Mouse (Mus musculus) neural tube, embryonic 11.5 days (tissue): Measurements from ENCODE around the gene Clic4. TPM values are rescaled to one million over a fixed set of nuclear protein-coding genes. Genes with fewer than 3 reads are reported as not detected.

Experiments used
- ATAC-seq: fragments of 200-750 bp; cut with Nextera tagmentation; 2 replicates; pipeline ENCODE4 v1.8.0; 2017; ENCODE audit warnings: moderate number of reproducible peaks, mild to moderate bottlenecking, moderate TSS enrichment, moderate library complexity; ENCODE audit not compliant: insufficient read depth, low FRiP score, low TSS enrichment
- DNase-seq: peaks from one replicate; pipeline ENCODE4 v3.0.0-alpha.2; 2015; ENCODE audit warnings: low spot score
- H3K27ac ChIP-seq: fragments of 300-500 bp; sonication (generic); 2 replicates; pipeline ENCODE4 v1.5.1; 2014; ENCODE audit warnings: low read depth, mild to moderate bottlenecking, low read length
- H3K27me3 ChIP-seq: fragments of 300-500 bp; sonication (generic); 2 replicates; pipeline ENCODE4 v1.6.1; 2014; ENCODE audit warnings: mild to moderate bottlenecking, low read length, mixed read lengths; ENCODE audit not compliant: control insufficient read depth, insufficient read depth
- H3K36me3 ChIP-seq: fragments of 300-500 bp; sonication (generic); 2 replicates; pipeline ENCODE4 v1.6.1; 2014; ENCODE audit warnings: mild to moderate bottlenecking, low read length, moderate library complexity, mixed read lengths; ENCODE audit not compliant: control insufficient read depth, insufficient read depth
- H3K4me1 ChIP-seq: fragments of 300-500 bp; sonication (generic); 2 replicates; pipeline ENCODE4 v1.6.1; 2014; ENCODE audit warnings: low read length, mixed read lengths; ENCODE audit not compliant: control insufficient read depth, insufficient read depth
- H3K4me2 ChIP-seq: fragments of 300-500 bp; sonication (generic); 2 replicates; pipeline ENCODE4 v1.6.1; 2014; ENCODE audit warnings: low read depth, mild to moderate bottlenecking, moderate library complexity
- H3K4me3 ChIP-seq: fragments of 300-500 bp; sonication (generic); 2 replicates; pipeline ENCODE4 v1.5.1; 2014; ENCODE audit warnings: low read depth, low read length
- H3K9ac ChIP-seq: fragments of 300-500 bp; sonication (generic); 2 replicates; pipeline ENCODE4 v1.6.1; 2014; ENCODE audit warnings: mild to moderate bottlenecking, low read length
- H3K9me3 ChIP-seq: fragments of 300-500 bp; sonication (generic); 2 replicates; pipeline ENCODE4 v1.6.1; 2016; ENCODE audit warnings: low read length; ENCODE audit not compliant: control insufficient read depth
- WGBS: fragments of 180-500 bp; shearing (Covaris S2); extraction: QIAGEN DNeasy Blood & Tissue Kit; methylation state at CpG from one replicate; pipeline ENCODE4 v1.1.7; 2014; 5-methylcytosine and 5-hydroxymethylcytosine counted together
- polyA plus RNA-seq: library from polyadenylated mRNA; unstranded; fragments of >200 nt; fragmentation: Nextera tagmentation; extraction: Ambion mirVana; gene quantifications from 2 replicates; pipeline ENCODE4 v1.2.1, GENCODE M21; 2014

Gene Clic4
- polyA plus RNA-seq, 1 experiment from 2014 or later, result 157 TPM

GRCm38 (mm10) chr4:135246866-135247756, 25.5 kb downstream of the Clic4 start:
- no peaks in the 10 kb centered on the region for H3K9me3 ChIP-seq
- ATAC-seq, result no peak
- 76% methylated on average over 23 of the region's 23 CpGs for WGBS

DNA sequence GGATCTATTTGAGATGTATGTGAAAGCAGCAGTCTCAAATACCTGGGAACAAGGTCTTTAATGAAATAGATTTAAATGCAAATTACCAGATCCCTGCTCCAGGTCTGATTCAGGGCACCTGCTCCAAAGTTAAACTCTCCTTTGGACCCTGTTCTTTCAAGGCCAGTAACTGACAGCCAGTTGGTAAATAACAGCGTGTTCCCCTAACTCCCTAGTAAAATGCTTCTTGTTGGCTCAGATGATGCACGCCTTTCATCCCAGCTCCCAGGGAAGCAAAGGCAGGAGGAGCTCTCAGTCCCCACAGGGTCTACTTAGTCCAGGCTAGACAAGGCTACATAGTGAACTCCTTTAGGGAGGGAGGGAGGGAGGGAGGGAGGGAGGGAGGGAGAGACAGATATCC, 26.2 kb downstream of the Clic4 start:
- Histone ChIP-seq H3K4me2 (no peak overlapping the region), H3K4me1 (no peaks in the 10 kb centered on the region), H3K9ac (no peak overlapping the region), H3K27ac (no peak overlapping the region), H3K27me3 (no peaks in the 10 kb centered on the region), H3K4me3 (no peak overlapping the region), H3K9me3 (no peaks in the 10 kb centered on the region), H3K36me3 (no peaks in the 10 kb centered on the region; the same call in 1 of the 2 replicates)
- WGBS, result 86% methylated on average over 2 of the region's 2 CpGs
- DNase-seq, result no peak
- no peak for ATAC-seq

More at GRCm38 (mm10) chr4:135246866-135247756, 25.5 kb downstream of the Clic4 start:
- H3K27me3 ChIP-seq, result no peaks in the 10 kb centered on the region
- no peak overlapping the region for H3K9ac ChIP-seq
- H3K4me1 ChIP-seq, result no peaks in the 10 kb centered on the region
- H3K36me3 ChIP-seq, result no peaks in the 10 kb centered on the region; the same call in 1 of the 2 replicates
- DNase-seq, result no peak
- H3K4me3 ChIP-seq, result no peak overlapping the region
- H3K27ac ChIP-seq, result no peak overlapping the region
- no peak overlapping the region for H3K4me2 ChIP-seq

GRCm38 (mm10) chr4:135245841-135246240, 26.8 kb downstream of the Clic4 start:
- H3K36me3 ChIP-seq, result no peaks in the 10 kb centered on the region; the same call in 1 of the 2 replicates
- no peak overlapping the region for H3K4me3 ChIP-seq
- no peak for DNase-seq
- H3K27me3 ChIP-seq, result no peaks in the 10 kb centered on the region
- no peaks in the 10 kb centered on the region for H3K4me1 ChIP-seq
- no peak for ATAC-seq
- no peak overlapping the region for H3K9ac ChIP-seq
- 97% methylated on average over 11 of the region's 11 CpGs for WGBS
- no peak overlapping the region for H3K4me2 ChIP-seq
- no peaks in the 10 kb centered on the region for H3K9me3 ChIP-seq
- H3K27ac ChIP-seq, result no peak overlapping the region

DNA sequence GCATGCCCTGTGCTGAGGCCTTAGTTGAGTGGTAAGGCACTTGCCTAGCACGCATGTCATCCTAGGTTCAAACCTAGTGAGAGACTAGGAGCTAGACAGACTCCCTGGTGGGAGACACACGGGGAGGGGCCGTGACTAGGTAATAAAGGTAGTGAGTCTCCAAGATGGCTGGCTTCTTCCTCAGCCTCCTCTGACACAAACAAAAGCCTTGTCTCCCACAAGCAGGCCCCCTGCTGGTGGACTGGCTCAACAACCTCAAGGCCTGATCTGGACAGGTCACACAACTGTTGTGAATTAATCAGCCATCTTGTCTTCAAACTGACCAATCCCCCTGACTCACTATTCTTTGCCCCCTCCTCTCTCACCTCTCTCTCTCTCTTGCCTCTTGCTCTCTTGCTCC, 28.3 kb downstream of the Clic4 start:
- Histone ChIP-seq H3K4me3 (no peak overlapping the region), H3K9ac (no peak overlapping the region), H3K27ac (no peak overlapping the region), H3K4me1 (no peaks in the 10 kb centered on the region), H3K4me2 (no peak overlapping the region), H3K9me3 (no peaks in the 10 kb centered on the region), H3K27me3 (no peaks in the 10 kb centered on the region), H3K36me3 (no peaks in the 10 kb centered on the region)
- WGBS, result 81% methylated on average over 3 of the region's 3 CpGs
- ATAC-seq (no peak), DNase-seq (no peak)

DNA sequence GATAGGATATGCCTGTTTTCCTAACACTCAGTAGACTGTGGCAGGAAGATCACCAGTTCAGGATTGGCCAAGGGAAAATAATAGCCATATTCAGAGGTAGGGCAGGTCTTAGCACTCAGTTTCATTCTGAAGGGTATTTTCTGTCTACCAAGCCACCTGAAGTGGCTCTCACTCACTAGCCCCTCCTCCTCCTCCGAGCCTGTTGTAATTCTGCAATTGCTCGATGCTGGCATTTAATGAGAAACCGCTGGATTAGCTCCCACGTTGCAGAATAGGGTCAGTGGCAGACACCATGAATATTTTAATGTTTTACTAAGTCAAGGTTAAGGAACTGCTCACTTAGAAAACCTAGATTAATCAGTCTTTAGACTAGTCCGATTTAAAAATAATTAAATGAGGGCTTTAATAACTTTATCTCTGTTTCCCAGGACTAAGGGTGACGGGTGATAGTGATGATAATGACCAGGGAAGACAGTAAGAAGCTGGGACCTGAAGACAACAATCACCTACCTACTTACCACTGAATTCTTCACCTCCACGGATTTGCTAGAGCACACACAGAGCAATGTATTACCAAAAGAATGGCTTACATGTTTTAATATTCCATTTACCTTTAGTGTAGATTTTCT, 29.6 kb downstream of the Clic4 start:
- Histone ChIP-seq H3K4me3 (no peak overlapping the region), H3K27ac (no peak overlapping the region), H3K36me3 (no peaks in the 10 kb centered on the region; the same call in 1 of the 2 replicates), H3K9me3 (no peaks in the 10 kb centered on the region), H3K4me2 (no peak overlapping the region), H3K4me1 (no peaks in the 10 kb centered on the region), H3K9ac (no peak overlapping the region), H3K27me3 (no peaks in the 10 kb centered on the region)
- 87% methylated on average over 7 of the region's 7 CpGs for WGBS
- ATAC-seq, result no peak
- no peak for DNase-seq

- Histone ChIP-seq H3K4me2 (no peak overlapping the region), H3K36me3 (no peaks in the 10 kb centered on the region; the same call in 1 of the 2 replicates), H3K4me3 (no peak overlapping the region), H3K9ac (no peak overlapping the region), H3K9me3 (no peaks in the 10 kb centered on the region), H3K27ac (no peak overlapping the region), H3K4me1 (no peaks in the 10 kb centered on the region), H3K27me3 (no peaks in the 10 kb centered on the region)
- DNase-seq (no peak), ATAC-seq (no peak)
- WGBS, result 96% methylated on average over 5 of the region's 5 CpGs
Observed at GRCm38 (mm10) chr4:135242383-135242782, 30.2 kb downstream of the Clic4 start.

- no peaks in the 10 kb centered on the region for H3K27me3 ChIP-seq
- H3K9me3 ChIP-seq, result no peaks in the 10 kb centered on the region
- no peaks in the 10 kb centered on the region for H3K4me1 ChIP-seq
- WGBS, result 59% methylated on average over 5 of the region's 5 CpGs
- no peaks in the 10 kb centered on the region; the same call in 1 of the 2 replicates for H3K36me3 ChIP-seq
- ATAC-seq, result no peak
- H3K9ac ChIP-seq, result no peak overlapping the region
- no peak overlapping the region for H3K27ac ChIP-seq
- H3K4me3 ChIP-seq, result no peak overlapping the region
- no peak for DNase-seq
- no peak overlapping the region for H3K4me2 ChIP-seq
Observed at GRCm38 (mm10) chr4:135241669-135242068, 30.9 kb downstream of the Clic4 start.

DNA sequence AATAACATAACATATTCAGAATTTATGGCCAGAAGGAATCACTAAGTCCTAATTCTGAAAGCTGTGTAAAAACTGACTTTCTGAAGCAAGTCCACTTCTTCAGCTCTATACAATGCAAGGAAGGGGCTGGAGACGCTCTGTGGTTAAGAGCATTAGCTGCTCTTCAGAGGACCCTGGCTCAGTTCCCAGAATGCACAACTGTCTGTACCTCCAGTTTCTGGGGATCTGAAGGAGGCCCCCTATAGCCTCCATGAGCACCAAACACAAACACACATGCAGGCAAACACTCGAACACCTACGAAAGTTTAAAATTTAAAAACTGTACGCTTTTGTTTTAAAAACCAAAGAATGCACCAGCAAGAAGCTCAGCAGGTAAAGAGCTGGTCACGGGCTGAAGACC, 31.5 kb downstream of the Clic4 start:
- no peak for ATAC-seq
- H3K9ac ChIP-seq, result no peak overlapping the region
- H3K4me2 ChIP-seq, result no peak overlapping the region
- no peaks in the 10 kb centered on the region for H3K27me3 ChIP-seq
- no peak overlapping the region for H3K4me3 ChIP-seq
- no peak overlapping the region for H3K27ac ChIP-seq
- 86% methylated on average over 5 of the region's 5 CpGs for WGBS
- no peaks in the 10 kb centered on the region for H3K4me1 ChIP-seq
- no peak for DNase-seq
- H3K36me3 ChIP-seq, result no peaks in the 10 kb centered on the region; the same call in 1 of the 2 replicates
- no peaks in the 10 kb centered on the region for H3K9me3 ChIP-seq
